Comparison of ENCODE assay signal across 21 mouse cellular contexts in genomic region chr3:31053191-31053590, GRCm38 (mm10).
"Had no signal": no experiment of that assay in that cellular context is flagged by ENCODE, and none has a peak within 500 bp of the region (broad histone marks: within the 10 kb centered on the region; RNA-seq: fewer than 3 reads in every experiment).

No protein-coding gene starts in this region.

- ATAC-seq: intestine, postnatal 0 days; liver, embryonic 12.5 days; midbrain, embryonic 15.5 days had no signal

- H3K9me3 ChIP-seq: limb, embryonic 10.5 days; limb, embryonic 13.5 days; liver, embryonic 12.5 days; liver, embryonic 15.5 days; lung, embryonic 15.5 days; midbrain, embryonic 12.5 days; midbrain, embryonic 15.5 days; neural tube, embryonic 13.5 days had no signal

- H3K4me1 ChIP-seq: limb, embryonic 10.5 days; limb, embryonic 13.5 days; lung, embryonic 15.5 days had no signal

- H3K27ac ChIP-seq: kidney, postnatal 0 days; limb, embryonic 10.5 days; limb, embryonic 13.5 days; liver, embryonic 12.5 days; liver, embryonic 15.5 days; lung, embryonic 15.5 days; midbrain, embryonic 12.5 days; midbrain, embryonic 15.5 days; neural tube, embryonic 13.5 days had no signal

- H3K4me3 ChIP-seq: limb, embryonic 10.5 days; limb, embryonic 13.5 days; liver, embryonic 12.5 days; liver, embryonic 15.5 days; lung, embryonic 15.5 days; midbrain, embryonic 12.5 days; midbrain, embryonic 15.5 days; neural tube, embryonic 13.5 days had no signal

- H3K27me3 ChIP-seq: limb, embryonic 13.5 days; liver, embryonic 12.5 days; liver, embryonic 15.5 days; lung, embryonic 15.5 days; midbrain, embryonic 12.5 days; midbrain, embryonic 15.5 days; neural tube, embryonic 13.5 days had no signal

- H3K36me3 ChIP-seq: liver, embryonic 15.5 days had no signal

- H3K9ac ChIP-seq: limb, embryonic 13.5 days; liver, embryonic 12.5 days; liver, embryonic 15.5 days; lung, embryonic 15.5 days; midbrain, embryonic 12.5 days; midbrain, embryonic 15.5 days; neural tube, embryonic 13.5 days had no signal

- DNase-seq: kidney, adult 2 months; kidney, postnatal 4 days; liver; lung, adult 18-20 months; lung, postnatal 10 days; lung, postnatal 36 days; right cerebral cortex, adult 18-20 months; right cerebral cortex, postnatal 14 days; right cerebral cortex, postnatal 4 days; thymus, adult 18-20 months; thymus, postnatal 4 days had no signal

- H3K4me2 ChIP-seq: limb, embryonic 13.5 days; liver, embryonic 12.5 days; liver, embryonic 15.5 days; lung, embryonic 15.5 days; midbrain, embryonic 12.5 days; midbrain, embryonic 15.5 days; neural tube, embryonic 13.5 days had no signal
